Mouse (Mus musculus) forebrain, postnatal 0 days (tissue): ENCODE measurements at regions not wholly inside any gene's neighbourhood (a gene's known extent, or its start where the extent isn't known, plus 50 kb on each side); places are given as distances from the start of the nearest gene placed in this dataset.

ENCODE experiments used
- ATAC-seq: fragments of 200-750 bp; cut with Nextera tagmentation; 2 replicates; pipeline ENCODE4 v1.8.0; 2017; ENCODE audit warnings: mild to moderate bottlenecking, moderate library complexity
- DNase-seq: peaks from one replicate; pipeline ENCODE4 v3.0.0-alpha.2; 2015
- H3K27ac ChIP-seq: fragments of 300-500 bp; sonication (generic); 2 replicates; pipeline ENCODE4 v1.5.1; 2014; ENCODE audit warnings: low read depth, mild to moderate bottlenecking, antibody characterized with exemption, low read length, moderate library complexity, mixed read lengths
- H3K27me3 ChIP-seq: fragments of 300-500 bp; sonication (generic); 2 replicates; pipeline ENCODE4 v1.6.1; 2014; ENCODE audit warnings: mild to moderate bottlenecking, low read length, mixed read lengths; ENCODE audit not compliant: insufficient read depth
- H3K36me3 ChIP-seq: fragments of 300-500 bp; sonication (generic); 2 replicates; pipeline ENCODE4 v1.6.1; 2014; ENCODE audit warnings: mild to moderate bottlenecking, moderate library complexity; ENCODE audit not compliant: insufficient read depth
- H3K4me1 ChIP-seq: fragments of 300-500 bp; sonication (generic); 2 replicates; pipeline ENCODE4 v1.6.1; 2014; ENCODE audit warnings: antibody characterized with exemption; ENCODE audit not compliant: insufficient read depth
- H3K4me2 ChIP-seq: fragments of 300-500 bp; sonication (generic); 2 replicates; pipeline ENCODE4 v1.6.1; 2014; ENCODE audit warnings: low read depth, mild to moderate bottlenecking, moderate library complexity
- H3K4me3 ChIP-seq: fragments of 300-500 bp; sonication (generic); 2 replicates; pipeline ENCODE4 v1.5.1; 2014; ENCODE audit warnings: low read depth, low read length, mixed read lengths
- H3K9ac ChIP-seq: fragments of 300-500 bp; sonication (generic); 2 replicates; pipeline ENCODE4 v1.6.1; 2014; ENCODE audit warnings: mild to moderate bottlenecking
- H3K9me3 ChIP-seq: fragments of 300-500 bp; sonication (generic); 2 replicates; pipeline ENCODE4 v1.6.1; 2016; ENCODE audit warnings: low read length
- CTCF ChIP-seq: sonication (generic); IDR thresholded peaks from 2 replicates; pipeline ENCODE4 v1.5.1; 2016; ENCODE audit warnings: antibody characterized with exemption, control low read depth, low read depth
- WGBS: fragments of 180-500 bp; shearing (Covaris S2); extraction: QIAGEN DNeasy Blood & Tissue Kit; methylation state at CpG from one replicate; pipeline ENCODE4 v1.1.7; 2014; 5-methylcytosine and 5-hydroxymethylcytosine counted together

DNA sequence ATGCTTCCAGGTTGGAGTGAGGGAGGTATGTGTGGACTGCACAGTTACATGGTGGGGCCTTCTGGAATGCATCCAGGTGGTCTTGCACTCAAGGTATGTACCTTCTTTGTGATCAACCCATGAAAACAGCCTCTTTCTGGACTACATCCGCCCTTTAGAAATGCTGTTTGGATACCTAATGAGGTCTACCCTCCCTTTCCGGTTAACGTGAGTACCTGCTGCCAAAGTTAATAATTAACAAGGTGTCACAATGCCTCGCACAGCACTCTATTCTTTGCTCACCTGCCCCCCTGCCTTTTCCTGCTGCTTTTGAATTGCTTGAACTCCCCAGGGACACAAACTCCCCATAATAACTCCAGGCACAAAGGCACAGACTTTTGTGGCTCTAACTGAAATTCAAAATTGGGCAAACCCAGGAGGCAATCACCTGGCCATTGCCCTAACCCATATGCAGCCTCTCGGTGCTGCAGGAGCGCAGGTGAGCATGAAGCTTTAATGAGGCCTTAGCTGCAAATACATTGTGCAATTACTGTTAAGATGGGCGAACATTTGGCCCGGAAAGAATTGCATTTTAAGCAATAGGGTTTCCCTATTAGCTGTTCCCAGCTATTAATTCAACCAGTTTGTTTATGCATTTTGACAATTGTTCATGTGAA is 500.9 kb upstream of the Nox3 start:
- Histone ChIP-seq H3K27me3 (no peaks in the 10 kb centered on the region), H3K4me2 (no peak overlapping the region), H3K4me3 (no peak overlapping the region), H3K36me3 (no peaks in the 10 kb centered on the region), H3K9ac (no peak overlapping the region), H3K4me1 (no peaks in the 10 kb centered on the region), H3K27ac (no peak overlapping the region), H3K9me3 (no peaks in the 10 kb centered on the region)
- ATAC-seq = no peak
- DNase-seq = no peak
- 58% methylated on average over 8 of the region's 8 CpGs for WGBS
- TF ChIP-seq CTCF = no peak

DNA sequence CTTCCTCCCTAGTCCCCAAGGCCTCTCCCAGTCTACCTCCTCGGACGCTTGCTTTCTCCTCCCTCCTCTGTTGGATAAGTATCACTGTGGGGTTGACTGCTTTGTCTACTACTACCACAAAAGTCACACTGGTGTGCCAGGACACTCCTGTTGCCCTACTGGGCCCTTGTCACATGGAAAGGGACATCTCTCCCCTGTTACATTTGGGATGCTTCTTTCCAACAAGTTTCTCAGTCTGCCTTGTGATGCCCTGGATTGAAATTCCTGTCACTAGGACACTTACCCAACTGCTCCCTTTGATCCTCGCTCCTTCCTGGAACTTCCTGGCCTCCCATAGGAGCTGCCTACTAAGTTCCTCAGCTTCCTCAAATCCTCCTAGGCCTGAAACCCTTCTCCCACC is 501.9 kb upstream of the Nox3 start:
- Histone ChIP-seq H3K4me3 (no peak overlapping the region), H3K4me2 (no peak overlapping the region), H3K9me3 (no peaks in the 10 kb centered on the region), H3K27ac (no peak overlapping the region), H3K36me3 (no peaks in the 10 kb centered on the region), H3K27me3 (no peaks in the 10 kb centered on the region), H3K4me1 (no peaks in the 10 kb centered on the region), H3K9ac (no peak overlapping the region)
- no peak for TF ChIP-seq CTCF
- WGBS = 84% methylated on average over 3 of the region's 3 CpGs
- DNase-seq = no peak
- no peak for ATAC-seq

DNA sequence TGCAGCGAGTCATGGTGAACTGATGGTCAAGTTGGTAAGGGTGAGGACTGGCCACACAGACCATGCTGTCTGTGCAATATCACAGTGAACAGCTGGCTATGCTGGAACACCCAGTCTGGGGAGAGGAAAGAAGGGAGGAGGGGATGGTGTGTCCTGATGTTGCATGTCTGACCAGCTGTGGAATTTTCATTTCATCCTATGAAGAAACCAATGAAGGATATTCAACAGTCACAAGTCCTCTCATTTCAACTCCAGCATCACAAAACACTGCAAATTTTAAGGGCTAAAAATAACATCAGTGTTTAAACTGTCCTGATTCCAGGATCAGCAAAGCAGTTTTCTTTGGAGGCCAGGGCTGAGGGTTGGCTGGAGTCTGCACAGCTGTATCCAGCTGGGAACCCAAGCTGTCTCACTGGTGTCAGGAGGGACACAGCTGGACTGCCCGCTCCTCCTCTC is 503.7 kb upstream of the Nox3 start:
- DNase-seq (no peak), ATAC-seq (no peak)
- Histone ChIP-seq H3K27ac (no peak overlapping the region), H3K36me3 (no peaks in the 10 kb centered on the region), H3K9ac (no peak overlapping the region), H3K9me3 (no peaks in the 10 kb centered on the region), H3K27me3 (no peaks in the 10 kb centered on the region), H3K4me1 (no peaks in the 10 kb centered on the region), H3K4me3 (no peak overlapping the region), H3K4me2 (no peak overlapping the region)
- 96% methylated on average over 2 of the region's 2 CpGs for WGBS
- TF ChIP-seq CTCF = no peak

DNA sequence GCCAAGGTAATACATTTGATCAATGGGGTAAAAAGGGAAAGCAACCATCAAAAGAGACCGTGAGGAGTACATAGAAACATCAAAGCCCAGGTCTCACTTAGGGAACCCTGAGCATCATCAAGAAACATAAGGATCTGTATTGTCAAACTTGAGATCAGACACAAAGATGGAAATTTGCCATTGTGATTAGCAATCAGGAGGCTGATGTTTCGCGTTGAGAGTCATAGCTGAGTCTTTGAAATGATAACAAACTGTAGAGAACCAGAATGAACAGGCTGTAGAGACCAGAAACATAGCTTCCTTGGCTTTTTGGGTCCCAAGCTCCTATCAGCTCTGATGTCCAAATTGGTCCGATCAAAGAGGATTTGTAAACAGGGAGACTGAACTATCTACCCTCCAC is 505.2 kb upstream of the Nox3 start:
- WGBS = 95% methylated on average over 4 of the region's 4 CpGs
- H3K27me3 ChIP-seq = no peaks in the 10 kb centered on the region
- no peaks in the 10 kb centered on the region for H3K36me3 ChIP-seq
- H3K4me1 ChIP-seq = no peaks in the 10 kb centered on the region
- DNase-seq (no peak), ATAC-seq (no peak)
- no peaks in the 10 kb centered on the region for H3K9me3 ChIP-seq
- no peak overlapping the region for H3K4me2 ChIP-seq
- no peak overlapping the region for H3K9ac ChIP-seq
- H3K4me3 ChIP-seq = no peak overlapping the region
- no peak overlapping the region for H3K27ac ChIP-seq
- no peak for TF ChIP-seq CTCF

DNA sequence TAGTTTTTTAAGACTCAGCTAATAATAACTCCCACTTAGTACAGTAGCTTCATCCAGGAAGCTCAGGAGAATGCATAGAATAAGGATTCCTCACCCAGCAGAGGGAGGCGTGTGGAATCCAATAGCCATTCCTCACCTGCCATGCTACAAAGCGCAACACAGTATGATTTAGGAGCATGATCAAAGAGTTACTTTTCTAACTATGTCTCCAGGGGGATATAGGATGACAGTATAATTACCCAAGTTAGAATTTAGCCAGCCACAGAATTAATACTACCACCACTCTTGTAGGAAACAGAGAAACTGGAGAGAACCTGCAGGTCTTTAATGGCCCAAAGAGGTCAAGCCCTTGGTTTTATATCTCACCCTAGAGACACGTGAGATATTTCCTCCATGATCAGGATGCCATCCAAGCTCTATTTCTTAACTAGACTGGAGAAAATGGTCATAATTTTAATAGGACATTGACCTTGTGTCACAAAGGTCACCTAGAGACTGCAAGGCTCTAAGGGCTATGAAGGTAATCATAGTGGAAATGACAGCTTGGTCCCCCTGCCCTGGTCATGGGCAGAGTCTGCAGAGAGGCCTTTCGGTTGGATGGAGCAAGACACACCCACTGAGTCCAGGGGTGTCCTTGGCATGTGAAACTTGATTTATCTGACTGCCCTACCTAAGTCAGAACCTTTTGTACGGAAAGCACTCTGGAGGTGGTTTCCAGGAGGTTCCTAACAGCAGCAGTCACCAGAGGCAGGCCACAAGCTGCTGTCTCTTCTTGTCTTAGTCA is 512.3 kb upstream of the Nox3 start:
- Histone ChIP-seq H3K9ac (no peak overlapping the region), H3K36me3 (no peaks in the 10 kb centered on the region), H3K27me3 (no peaks in the 10 kb centered on the region), H3K27ac (no peak overlapping the region), H3K9me3 (no peaks in the 10 kb centered on the region), H3K4me2 (no peak overlapping the region), H3K4me1 (no peaks in the 10 kb centered on the region), H3K4me3 (no peak overlapping the region)
- DNase-seq (no peak), ATAC-seq (no peak)
- 92% methylated on average over 5 of the region's 5 CpGs for WGBS
- no peak for TF ChIP-seq CTCF

DNA sequence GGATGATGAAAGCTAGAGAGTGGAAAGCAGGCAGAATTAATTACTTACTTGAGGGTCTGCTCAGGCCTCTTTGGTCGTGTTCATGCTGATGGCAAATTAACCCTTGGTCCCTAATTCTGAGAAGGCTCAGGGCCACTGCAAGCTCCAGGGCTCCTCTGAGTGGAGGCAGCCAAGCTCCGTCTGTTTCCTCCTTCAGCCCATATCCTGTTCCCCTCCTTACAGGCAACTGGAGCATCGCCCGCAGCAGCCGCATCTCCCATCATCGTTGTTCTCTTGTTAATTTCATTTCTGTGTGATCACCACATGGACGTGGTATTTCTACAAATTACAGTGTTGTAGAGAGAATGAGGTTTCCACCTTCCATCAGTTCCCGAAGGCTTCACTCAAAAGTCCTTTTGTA is 513.6 kb upstream of the Nox3 start:
- H3K9me3 ChIP-seq = no peaks in the 10 kb centered on the region
- H3K27ac ChIP-seq = no peak overlapping the region
- no peak overlapping the region for H3K9ac ChIP-seq
- no peaks in the 10 kb centered on the region for H3K27me3 ChIP-seq
- TF ChIP-seq CTCF = no peak
- 75% methylated on average over 8 of the region's 8 CpGs for WGBS
- no peak overlapping the region for H3K4me2 ChIP-seq
- DNase-seq (no peak), ATAC-seq (no peak)
- no peaks in the 10 kb centered on the region for H3K4me1 ChIP-seq
- no peak overlapping the region for H3K4me3 ChIP-seq
- no peaks in the 10 kb centered on the region for H3K36me3 ChIP-seq

DNA sequence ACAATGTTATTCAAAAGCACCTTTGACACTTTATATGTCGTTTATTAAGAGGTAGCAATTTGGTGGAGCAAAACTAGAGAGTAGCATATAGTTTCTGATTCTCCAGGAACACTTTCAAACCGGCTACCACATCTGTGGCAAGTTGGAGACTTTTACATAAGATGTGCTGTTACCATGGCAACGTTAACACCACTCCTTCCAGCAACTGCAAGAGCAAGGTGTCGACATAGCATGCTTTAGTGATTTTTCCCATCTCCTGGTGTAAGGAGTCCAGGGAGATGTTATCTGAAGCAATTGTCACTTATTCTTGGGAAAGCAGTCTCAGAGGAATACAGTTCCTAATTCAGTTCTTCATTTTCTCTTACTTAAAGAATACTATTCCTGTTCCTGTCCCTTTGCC is 516.5 kb upstream of the Nox3 start:
- DNase-seq (no peak), ATAC-seq (no peak)
- no peak overlapping the region for H3K4me3 ChIP-seq
- no peak overlapping the region for H3K4me2 ChIP-seq
- H3K27ac ChIP-seq = no peak overlapping the region
- peaks cover 7% of the 10 kb centered on the region; the same call in 1 of the 2 replicates for H3K4me1 ChIP-seq
- H3K36me3 ChIP-seq = no peaks in the 10 kb centered on the region
- H3K27me3 ChIP-seq = no peaks in the 10 kb centered on the region
- no peak overlapping the region for H3K9ac ChIP-seq
- H3K9me3 ChIP-seq = no peaks in the 10 kb centered on the region
- 58% methylated on average over 4 of the region's 4 CpGs for WGBS
- TF ChIP-seq CTCF = no peak
